Mouse (Mus musculus) lung, embryonic 14.5 days (tissue): ENCODE measurements around the gene P3h2. TPM values are rescaled to one million over a fixed set of nuclear protein-coding genes. Genes with fewer than 3 reads are reported as not detected.

ENCODE experiments used
- ATAC-seq: fragments of 200-750 bp; cut with Nextera tagmentation; 2 replicates; pipeline ENCODE4 v1.8.0; 2017; ENCODE audit warnings: mild to moderate bottlenecking, moderate TSS enrichment, moderate library complexity; ENCODE audit not compliant: insufficient read depth
- DNase-seq: peaks from one replicate; pipeline ENCODE4 v3.0.0-alpha.2; 2015
- H3K27ac ChIP-seq: fragments of 300-500 bp; sonication (generic); 2 replicates; pipeline ENCODE4 v1.5.1; 2014; ENCODE audit warnings: low read depth, mild to moderate bottlenecking, moderate library complexity
- H3K27me3 ChIP-seq: fragments of 300-500 bp; sonication (generic); 2 replicates; pipeline ENCODE4 v1.6.1; 2014; ENCODE audit warnings: low read length, control low read depth; ENCODE audit not compliant: insufficient read depth
- H3K36me3 ChIP-seq: fragments of 300-500 bp; sonication (generic); 2 replicates; pipeline ENCODE4 v1.6.1; 2014; ENCODE audit warnings: control low read depth; ENCODE audit not compliant: insufficient read depth
- H3K4me1 ChIP-seq: fragments of 300-500 bp; sonication (generic); 2 replicates; pipeline ENCODE4 v1.6.1; 2014; ENCODE audit warnings: antibody characterized with exemption, control low read depth; ENCODE audit not compliant: insufficient read depth
- H3K4me2 ChIP-seq: fragments of 300-500 bp; sonication (generic); 2 replicates; pipeline ENCODE4 v1.6.1; 2014; ENCODE audit warnings: mild to moderate bottlenecking
- H3K4me3 ChIP-seq: fragments of 300-500 bp; sonication (generic); 2 replicates; pipeline ENCODE4 v1.5.1; 2014; ENCODE audit warnings: low read depth, low read length
- H3K9ac ChIP-seq: fragments of 300-500 bp; sonication (generic); 2 replicates; pipeline ENCODE4 v1.6.1; 2014
- H3K9me3 ChIP-seq: fragments of 300-500 bp; sonication (generic); 2 replicates; pipeline ENCODE4 v1.6.1; 2016; ENCODE audit warnings: low read depth, low read length, control low read depth
- CTCF ChIP-seq: IDR thresholded peaks from 2 replicates; pipeline ENCODE4 v1.5.1; 2016; ENCODE audit warnings: antibody characterized with exemption, low read depth
- WGBS: fragments of 180-500 bp; shearing (Covaris S2); extraction: QIAGEN DNeasy Blood & Tissue Kit; methylation state at CpG from one replicate; pipeline ENCODE4 v1.1.7; 2014; 5-methylcytosine and 5-hydroxymethylcytosine counted together
- polyA plus RNA-seq: library from polyadenylated mRNA; unstranded; fragments of >200 nt; fragmentation: Nextera tagmentation; extraction: Ambion mirVana; gene quantifications from 2 replicates; pipeline ENCODE4 v1.2.1, GENCODE M21; 2014

The P3h2 gene
- polyA plus RNA-seq, 1 experiment from 2014 or later, result 9.1 TPM

GRCm38 (mm10) chr16:26024543-26024942 lies 81.0 kb downstream of the P3h2 start:
- Histone ChIP-seq H3K9ac (no peak overlapping the region), H3K4me1 (peaks cover 2% of the 10 kb centered on the region; the same call in 1 of the 2 replicates), H3K36me3 (no peaks in the 10 kb centered on the region), H3K27me3 (no peaks in the 10 kb centered on the region), H3K4me3 (no peak overlapping the region), H3K9me3 (no peaks in the 10 kb centered on the region), H3K4me2 (no peak overlapping the region), H3K27ac (no peak overlapping the region; the same call in 1 of the 2 replicates)
- no peak for TF ChIP-seq CTCF
- DNase-seq, result no peak
- ATAC-seq, result no peak
- WGBS, result 73% methylated on average over 5 of the region's 5 CpGs

GRCm38 (mm10) chr16:26023352-26023751 lies 82.2 kb downstream of the P3h2 start:
- no peak overlapping the region for H3K4me2 ChIP-seq
- no peaks in the 10 kb centered on the region for H3K27me3 ChIP-seq
- no peaks in the 10 kb centered on the region; the same call in 1 of the 2 replicates for H3K4me1 ChIP-seq
- WGBS, result 77% methylated on average over 4 of the region's 4 CpGs
- ATAC-seq, result no peak
- H3K9me3 ChIP-seq, result no peaks in the 10 kb centered on the region
- no peak overlapping the region for H3K27ac ChIP-seq
- no peaks in the 10 kb centered on the region for H3K36me3 ChIP-seq
- DNase-seq, result peak; percentile 63
- TF ChIP-seq CTCF, result peak; percentile 37
- no peak overlapping the region for H3K4me3 ChIP-seq
- H3K9ac ChIP-seq, result no peak overlapping the region

DNA sequence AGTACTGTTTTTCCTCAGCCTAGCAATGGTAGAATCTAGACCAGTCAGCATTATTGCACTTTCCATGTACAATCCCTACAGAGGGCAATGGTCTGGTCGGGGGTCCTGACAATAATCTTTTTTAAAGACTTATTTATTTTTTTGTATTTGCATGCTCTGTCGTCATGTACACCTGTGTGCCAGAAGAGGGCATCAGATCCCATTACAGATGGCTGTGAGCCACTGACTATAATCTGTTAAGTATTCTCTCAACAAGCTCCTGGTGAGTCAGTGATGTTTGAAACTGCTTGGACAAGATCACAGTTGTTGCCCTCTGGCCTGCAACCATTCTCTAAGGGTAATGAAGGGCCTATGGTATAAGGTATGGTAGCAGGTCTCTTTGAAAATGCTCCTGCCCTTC lies 83.8 kb downstream of the P3h2 start:
- Histone ChIP-seq H3K9me3 (no peaks in the 10 kb centered on the region), H3K4me1 (no peaks in the 10 kb centered on the region; the same call in 1 of the 2 replicates), H3K36me3 (no peaks in the 10 kb centered on the region), H3K9ac (no peak overlapping the region), H3K27ac (no peak overlapping the region), H3K4me2 (no peak overlapping the region), H3K4me3 (no peak overlapping the region), H3K27me3 (no peaks in the 10 kb centered on the region)
- ATAC-seq (no peak), DNase-seq (no peak)
- TF ChIP-seq CTCF, result peak; percentile 47
- WGBS, result 55% methylated on average over 2 of the region's 2 CpGs

GRCm38 (mm10) chr16:26005811-26006210 lies 99.8 kb downstream of the P3h2 start:
- H3K27ac ChIP-seq, result no peak overlapping the region
- 90% methylated on average over 3 of the region's 3 CpGs for WGBS
- ATAC-seq (no peak), DNase-seq (no peak)
- no peaks in the 10 kb centered on the region for H3K36me3 ChIP-seq
- no peak overlapping the region for H3K4me3 ChIP-seq
- no peak for TF ChIP-seq CTCF
- H3K4me2 ChIP-seq, result no peak overlapping the region
- H3K9me3 ChIP-seq, result no peaks in the 10 kb centered on the region
- no peak overlapping the region for H3K9ac ChIP-seq
- no peaks in the 10 kb centered on the region for H3K27me3 ChIP-seq
- peaks cover 3% of the 10 kb centered on the region; the same call in 1 of the 2 replicates for H3K4me1 ChIP-seq

GRCm38 (mm10) chr16:26003261-26003660 lies 102.3 kb downstream of the P3h2 start:
- H3K9me3 ChIP-seq, result no peaks in the 10 kb centered on the region
- ATAC-seq (no peak), DNase-seq (peak; percentile 23)
- H3K4me3 ChIP-seq, result no peak overlapping the region
- WGBS, result 43% methylated on average over 4 of the region's 4 CpGs
- no peaks in the 10 kb centered on the region for H3K27me3 ChIP-seq
- H3K27ac ChIP-seq, result no peak overlapping the region
- H3K9ac ChIP-seq, result no peak overlapping the region
- TF ChIP-seq CTCF, result no peak
- no peaks in the 10 kb centered on the region for H3K36me3 ChIP-seq
- peaks cover 3% of the 10 kb centered on the region; the same call in 1 of the 2 replicates for H3K4me1 ChIP-seq
- H3K4me2 ChIP-seq, result no peak overlapping the region

- Histone ChIP-seq H3K9me3 (no peaks in the 10 kb centered on the region), H3K4me1 (peaks cover 3% of the 10 kb centered on the region; the same call in 1 of the 2 replicates), H3K4me2 (no peak overlapping the region), H3K27ac (no peak overlapping the region), H3K9ac (no peak overlapping the region), H3K4me3 (no peak overlapping the region), H3K36me3 (no peaks in the 10 kb centered on the region), H3K27me3 (no peaks in the 10 kb centered on the region)
- 63% methylated on average over 9 of the region's 9 CpGs for WGBS
- no peak for DNase-seq
- no peak for ATAC-seq
- TF ChIP-seq CTCF, result no peak
Measured at GRCm38 (mm10) chr16:26002848-26003247, 102.7 kb downstream of the P3h2 start.

- Histone ChIP-seq H3K4me2 (no peak overlapping the region), H3K4me3 (no peak overlapping the region), H3K9me3 (no peaks in the 10 kb centered on the region), H3K27ac (no peak overlapping the region), H3K36me3 (0 out of 2 replicates have a peak, but pooled peaks cover 2% of the 10 kb centered on the region), H3K9ac (no peak overlapping the region), H3K27me3 (no peaks in the 10 kb centered on the region), H3K4me1 (no peaks in the 10 kb centered on the region)
- TF ChIP-seq CTCF, result no peak
- ATAC-seq (no peak), DNase-seq (no peak)
- WGBS, result 88% methylated on average over 3 of the region's 3 CpGs
Measured at GRCm38 (mm10) chr16:25994605-25995004, 111.0 kb downstream of the P3h2 start.

DNA sequence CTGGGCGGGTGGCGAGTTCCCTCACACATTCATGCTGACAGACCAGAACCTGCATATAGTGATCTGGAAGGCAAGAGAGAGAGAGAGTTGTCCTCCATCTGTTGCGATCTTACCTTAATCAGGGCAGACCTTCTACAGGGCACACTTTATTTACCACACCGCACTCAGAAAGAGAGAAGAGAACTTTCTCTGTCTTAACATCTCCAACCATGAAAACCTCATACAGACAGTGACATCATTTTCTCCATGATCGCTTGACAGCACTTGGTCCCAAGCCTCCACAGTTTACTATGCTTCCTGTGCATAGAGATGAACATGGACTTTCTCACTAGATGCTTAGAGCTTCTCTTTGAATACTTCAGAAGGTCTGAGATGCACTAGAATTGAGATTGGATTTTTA lies 118.4 kb downstream of the P3h2 start:
- Histone ChIP-seq H3K36me3 (no peaks in the 10 kb centered on the region), H3K27ac (no peak overlapping the region), H3K9ac (no peak overlapping the region), H3K4me3 (no peak overlapping the region), H3K27me3 (no peaks in the 10 kb centered on the region), H3K4me1 (no peaks in the 10 kb centered on the region), H3K9me3 (no peaks in the 10 kb centered on the region), H3K4me2 (no peak overlapping the region)
- no peak for DNase-seq
- TF ChIP-seq CTCF, result no peak
- no peak for ATAC-seq
- WGBS, result 95% methylated on average over 5 of the region's 5 CpGs
